Mouse (Mus musculus) mesoderm, embryonic 11.5 days (tissue): Measurements from ENCODE around the gene Brf1.
A peak's percentile ranks its signal among the peaks of the same experiment; 100 is the strongest.

Experiments
- DNase-seq: peaks from one replicate; pipeline ENCODE4 v3.0.0-alpha.2; 2012; ENCODE audit warnings: low read depth, low spot score

Brf1 gene

DNA sequence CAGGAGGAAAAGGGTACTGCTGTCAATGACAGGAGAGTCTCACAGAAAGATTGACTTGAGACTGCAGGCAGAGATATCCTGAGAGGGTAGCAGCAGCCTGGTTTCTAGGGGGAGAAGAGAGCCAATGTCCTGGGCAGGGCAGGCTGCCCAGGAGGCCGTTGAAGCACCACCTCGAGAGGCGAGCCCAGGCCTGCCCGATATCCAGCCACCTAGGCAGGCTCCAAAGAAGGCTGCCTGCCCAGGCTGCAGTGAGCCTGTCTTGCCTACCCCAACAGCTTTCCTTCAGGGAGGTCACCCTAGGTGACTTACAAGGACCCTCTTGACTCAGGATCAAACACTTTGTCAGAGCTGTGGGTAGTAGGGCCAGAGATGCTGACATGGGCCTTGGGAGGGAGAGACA is 60.3 kb downstream of the Brf1 start:
- DNase-seq: no peak

- peak; percentile 69 for DNase-seq
These were observed 61.5 kb downstream of the Brf1 start for GRCm38 (mm10) chr12:112938873-112939565.

GRCm38 (mm10) chr12:112938366-112938765 is 62.1 kb downstream of the Brf1 start:
- no peak for DNase-seq

DNA sequence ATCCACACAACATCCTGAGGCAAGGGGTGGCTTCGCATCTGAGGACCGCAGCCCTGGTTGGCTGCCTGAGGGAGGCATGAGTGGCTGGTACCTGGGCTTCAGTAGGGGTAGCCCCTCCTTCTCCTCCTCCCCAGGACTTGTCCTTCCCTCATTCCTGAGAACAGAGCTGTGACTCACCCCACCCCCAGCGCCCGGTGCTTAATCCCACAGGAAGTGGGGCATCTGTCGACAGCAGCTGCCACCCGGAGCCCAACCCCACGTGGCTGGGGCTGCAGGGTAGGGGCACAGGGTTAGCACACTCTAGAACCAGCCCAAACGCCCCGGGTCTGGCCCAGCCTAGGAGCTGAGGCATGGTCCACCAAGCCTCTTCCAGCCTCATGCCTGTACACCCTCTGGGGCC is 62.6 kb downstream of the Brf1 start:
- DNase-seq: no peak

DNA sequence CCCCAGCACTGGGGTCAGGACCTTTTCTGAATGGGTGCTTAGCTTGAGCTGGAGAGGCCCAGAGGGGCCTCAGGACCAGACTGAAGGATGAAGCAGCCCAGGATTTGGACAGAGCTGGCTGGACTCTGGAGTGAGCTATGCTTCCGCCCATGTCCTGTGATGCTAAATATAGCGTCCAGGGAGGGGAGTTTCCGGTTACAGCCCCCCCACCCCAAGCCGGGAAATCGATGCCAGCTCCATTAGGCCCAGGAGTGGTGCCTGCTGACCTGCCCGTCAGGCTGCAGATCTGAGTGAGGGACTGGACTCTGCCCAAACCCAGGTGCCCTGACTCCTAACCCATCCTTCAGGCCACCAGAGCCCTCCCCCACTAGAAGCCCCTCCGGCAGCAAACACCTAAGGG is 67.9 kb downstream of the Brf1 start:
- no peak for DNase-seq

GRCm38 (mm10) chr12:112929562-112930352 is 70.7 kb downstream of the Brf1 start, which contains the start of gene Jag2:
Jag2 (minus strand) TSS chr12:112929776.
- DNase-seq: peak; percentile 59

DNA sequence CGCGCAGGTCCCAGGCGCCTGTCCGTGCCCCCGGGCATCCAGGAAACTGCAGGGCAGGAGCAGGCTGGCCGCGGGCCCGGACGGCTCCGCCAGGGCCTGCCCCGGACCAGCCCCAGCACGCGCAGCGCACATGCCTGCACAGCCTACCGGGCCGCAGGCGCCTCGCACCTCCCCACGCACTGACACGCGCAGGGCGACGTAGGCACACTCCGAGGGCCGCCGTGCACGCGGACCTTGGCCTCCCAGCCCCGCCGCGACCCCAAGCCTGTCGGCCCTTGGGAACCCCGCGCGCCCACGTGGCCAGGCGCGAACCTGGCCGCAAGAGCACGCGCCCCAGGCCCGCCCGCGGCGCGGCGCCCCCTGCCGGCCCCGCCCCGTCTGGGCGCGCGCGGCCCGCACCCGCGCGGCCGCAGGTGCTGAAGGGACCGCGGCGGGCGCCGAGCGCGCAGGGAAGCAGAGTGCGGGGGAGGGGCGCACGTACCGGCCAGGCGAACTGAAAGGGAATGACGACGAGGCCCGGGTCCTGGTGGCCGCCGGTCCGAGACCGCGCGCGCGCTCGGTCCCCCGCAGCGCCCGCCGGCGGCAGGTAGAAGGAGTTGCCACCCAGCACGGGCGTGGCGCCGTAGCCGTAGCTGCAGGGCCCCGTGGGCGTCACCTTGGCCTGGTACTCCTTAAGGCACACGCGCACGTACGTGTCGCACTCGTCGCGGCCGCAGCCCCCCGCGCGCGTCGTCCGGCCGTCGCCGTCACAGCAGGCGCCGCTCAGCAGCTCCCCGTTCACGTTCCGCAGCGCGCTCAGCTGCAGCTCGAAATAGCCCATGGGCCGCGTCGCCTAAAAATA is 71.9 kb downstream of the Brf1 start:
- peak; percentile 49 for DNase-seq

DNA sequence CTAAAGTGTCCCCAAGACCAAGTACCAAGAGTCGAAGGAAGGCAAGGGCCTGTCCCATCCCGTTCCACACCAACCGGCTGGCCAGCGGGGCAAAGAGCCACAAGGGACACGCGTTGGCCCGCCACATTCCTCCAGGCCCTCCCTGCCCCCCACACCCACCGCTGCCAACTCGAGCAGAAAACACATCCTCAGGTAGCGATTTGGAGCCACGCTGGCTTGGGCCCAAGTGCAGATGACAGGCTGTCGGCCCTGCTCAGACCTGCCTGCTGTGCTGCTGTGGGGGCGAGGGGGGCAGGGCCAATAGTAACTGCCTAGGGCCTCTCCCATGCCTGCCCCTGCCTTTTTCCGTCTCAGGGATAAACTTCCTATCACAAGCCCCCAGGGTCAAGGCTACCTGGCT is 73.2 kb downstream of the Brf1 start:
- DNase-seq: no peak

GRCm38 (mm10) chr12:112925950-112926349 is 74.6 kb downstream of the Brf1 start:
- DNase-seq: no peak

DNA sequence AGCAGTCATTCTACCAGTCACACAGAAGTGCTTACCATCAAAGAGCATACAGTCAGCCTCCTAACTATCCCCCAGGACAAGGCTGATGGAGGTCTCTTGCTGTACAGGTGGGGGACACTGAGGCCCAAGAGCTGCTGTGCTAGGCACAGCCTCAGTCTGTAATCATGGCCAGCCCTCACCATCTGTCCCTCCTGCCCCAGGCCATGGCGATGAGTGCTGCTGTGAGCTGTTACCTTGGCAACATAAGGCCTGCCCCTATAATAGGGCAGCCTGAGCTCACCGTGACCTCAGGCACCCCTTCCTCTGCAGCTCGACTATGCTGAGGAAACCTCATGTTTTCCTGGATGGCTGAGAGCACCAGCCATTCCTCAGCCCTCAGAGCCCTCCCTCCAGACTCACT is 78.0 kb downstream of the Brf1 start:
- DNase-seq: peak; percentile 58

DNA sequence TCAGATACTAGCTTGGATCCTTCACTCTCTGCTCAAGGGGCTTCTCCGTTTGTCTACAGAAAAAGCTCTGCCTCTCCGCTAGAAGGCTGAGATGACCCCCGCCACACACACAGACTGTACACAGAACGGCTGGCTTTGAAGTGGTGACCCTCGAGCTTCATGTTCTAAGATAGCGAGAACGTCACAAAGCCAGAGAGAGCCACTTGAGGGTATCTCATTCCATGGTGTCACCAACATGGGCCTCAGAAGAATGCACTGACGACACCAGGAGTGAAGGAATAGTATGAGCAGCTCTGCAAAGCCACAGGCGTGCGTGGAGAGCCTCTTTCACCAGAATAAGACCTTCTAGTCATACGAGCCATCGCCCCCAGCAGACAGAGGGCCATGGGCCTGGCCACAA is 79.0 kb downstream of the Brf1 start:
- DNase-seq: no peak

DNA sequence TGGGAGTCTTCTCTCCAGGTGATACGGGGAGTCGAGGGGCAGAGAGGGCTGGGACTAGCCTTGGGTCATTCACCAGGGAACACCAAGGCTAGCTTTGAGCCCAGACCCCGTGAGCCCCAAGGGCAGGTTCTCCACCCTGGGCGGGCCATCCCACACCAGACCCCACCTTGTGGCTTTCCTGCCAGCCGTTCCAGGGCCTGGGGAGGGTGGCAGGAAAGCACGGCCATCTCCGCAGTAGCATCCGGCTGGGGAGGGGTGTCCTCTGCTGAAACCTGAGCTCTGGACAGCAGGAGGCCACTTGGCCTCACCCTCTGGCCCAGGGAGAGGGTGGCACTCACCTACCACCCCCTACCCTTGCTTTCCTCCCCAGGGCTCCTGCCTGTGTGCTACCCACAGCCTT is 82.6 kb downstream of the Brf1 start:
- DNase-seq: no peak

DNA sequence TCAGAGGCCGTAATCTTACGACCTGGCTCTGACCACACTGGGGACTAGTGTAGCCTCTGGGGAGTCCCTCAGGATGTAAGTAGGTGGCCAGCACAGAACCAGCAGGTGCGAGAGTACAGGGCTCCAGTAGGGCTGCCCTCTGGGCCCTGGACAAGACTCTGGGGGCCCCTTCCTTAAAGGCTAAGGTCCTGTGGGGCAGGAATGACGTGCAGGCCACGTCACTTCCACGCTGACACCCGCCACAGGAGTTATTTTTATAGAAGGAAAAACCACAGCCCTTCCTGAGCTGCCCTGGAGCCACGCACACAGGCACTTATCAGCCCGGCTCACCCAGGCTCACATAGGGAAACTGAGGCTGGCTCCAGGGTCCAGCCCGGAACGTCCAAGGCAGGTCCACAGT is 83.0 kb downstream of the Brf1 start:
- DNase-seq: no peak

DNA sequence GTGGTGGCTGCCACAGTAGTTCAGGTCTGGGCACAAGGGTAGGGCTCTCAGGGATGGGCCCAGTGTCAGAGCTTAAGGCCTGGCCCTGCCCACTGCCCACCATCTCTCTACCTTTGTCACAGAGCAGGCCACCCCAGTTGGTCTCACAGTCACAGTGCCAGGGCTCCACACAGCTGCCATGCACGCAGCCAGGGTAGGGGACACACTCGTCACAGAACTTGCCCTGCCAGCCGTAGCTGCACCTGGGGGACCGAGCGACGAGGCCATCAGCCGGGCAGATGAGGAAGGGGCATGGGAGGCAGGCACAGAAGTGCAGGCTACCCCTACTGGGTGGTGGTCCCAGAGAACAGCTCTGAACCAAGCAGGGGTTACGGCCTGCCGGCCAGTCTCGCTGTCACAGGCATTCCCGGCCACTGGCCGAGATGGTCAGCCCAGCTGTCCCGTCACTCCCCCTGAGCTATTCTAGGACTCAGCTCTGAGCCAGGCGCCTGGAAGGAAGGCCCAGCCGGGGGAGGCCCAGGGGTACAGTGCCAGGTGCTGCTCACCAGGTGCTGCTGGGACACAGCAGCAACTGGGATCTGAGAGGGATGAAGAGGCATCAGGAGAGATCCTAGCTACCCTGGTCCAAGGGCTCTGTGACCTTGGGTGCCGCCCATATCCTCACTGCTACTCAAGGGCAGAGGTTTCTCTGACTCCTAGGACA is 83.7 kb downstream of the Brf1 start:
- no peak for DNase-seq

- no peak for DNase-seq
These were observed 84.9 kb downstream of the Brf1 start for GRCm38 (mm10) chr12:112915587-112915986.

- DNase-seq: no peak
These were observed 86.0 kb downstream of the Brf1 start for GRCm38 (mm10) chr12:112914527-112914926.

- no peak for DNase-seq
These were observed 87.4 kb downstream of the Brf1 start for GRCm38 (mm10) chr12:112912951-112913745.

GRCm38 (mm10) chr12:112911701-112912100 is 88.8 kb downstream of the Brf1 start:
- DNase-seq: no peak
